Comparison of ENCODE assay signal across 20 mouse cellular contexts in the genomic region with DNA sequence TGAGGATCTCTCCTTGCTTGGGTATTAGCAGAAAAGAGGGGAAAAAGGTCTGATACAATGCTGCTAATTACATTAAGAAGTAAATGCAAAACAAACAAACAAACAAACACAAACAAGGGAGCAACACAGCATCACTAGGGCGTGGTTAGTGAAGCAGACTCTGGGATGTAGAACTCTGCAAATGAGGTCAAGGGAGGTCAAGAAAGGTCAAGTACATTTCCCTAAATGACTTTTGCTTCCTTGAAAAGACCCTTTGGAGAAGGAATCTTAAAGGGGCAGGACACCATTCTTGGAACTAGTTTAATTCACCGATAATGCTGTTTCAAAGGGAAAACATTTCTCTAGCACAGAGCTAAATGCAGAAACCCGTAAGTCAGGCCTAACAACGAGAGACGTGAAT.
"Had no signal": no experiment of that assay in that cellular context is flagged by ENCODE, and none has a peak within 500 bp of the region (broad histone marks: within the 10 kb centered on the region; RNA-seq: fewer than 3 reads in every experiment).

No protein-coding gene starts in this region.

- H3K27ac ChIP-seq: midbrain, embryonic 10.5 days; midbrain, embryonic 12.5 days; neural tube, embryonic 13.5 days; neural tube, embryonic 15.5 days; stomach, embryonic 15.5 days; stomach, postnatal 0 days had no signal

- H3K4me1 ChIP-seq: megakaryocyte, embryonic 14.5 days; midbrain, embryonic 12.5 days; stomach, embryonic 15.5 days had no signal

- ATAC-seq: midbrain, embryonic 16.5 days had no signal

- DNase-seq: lung, adult 18-20 months; lung, postnatal 10 days; lung, postnatal 4 days; retina, postnatal 1 day; right cerebral cortex, postnatal 25 days; right cerebral cortex, postnatal 4 days; spleen, adult 18-20 months; thymus, adult 2 months; thymus, postnatal 25 days; thymus, postnatal 4 days had no signal

- H3K36me3 ChIP-seq: midbrain, embryonic 10.5 days; midbrain, embryonic 12.5 days; neural tube, embryonic 13.5 days; neural tube, embryonic 15.5 days; stomach, embryonic 15.5 days had no signal

- H3K9ac ChIP-seq: lung, embryonic 14.5 days; midbrain, embryonic 12.5 days; neural tube, embryonic 13.5 days; neural tube, embryonic 15.5 days; stomach, embryonic 15.5 days had no signal

- H3K9me3 ChIP-seq: megakaryocyte, embryonic 14.5 days; midbrain, embryonic 10.5 days; midbrain, embryonic 12.5 days; neural tube, embryonic 13.5 days; neural tube, embryonic 15.5 days; stomach, embryonic 15.5 days had no signal

- H3K4me2 ChIP-seq: lung, embryonic 14.5 days; midbrain, embryonic 12.5 days; neural tube, embryonic 13.5 days; neural tube, embryonic 15.5 days; stomach, embryonic 15.5 days had no signal

- H3K4me3 ChIP-seq: megakaryocyte, embryonic 14.5 days; midbrain, embryonic 10.5 days; midbrain, embryonic 12.5 days; myocyte; neural tube, embryonic 13.5 days; neural tube, embryonic 15.5 days; stomach, embryonic 15.5 days had no signal

- H3K27me3 ChIP-seq: megakaryocyte, embryonic 14.5 days; midbrain, embryonic 12.5 days; neural tube, embryonic 15.5 days; stomach, embryonic 15.5 days had no signal
